8 mouse cellular contexts compared by ENCODE assay signal in genomic region chr7:47150420-47151061, GRCm38 (mm10). TPM values are rescaled to one million over a fixed set of nuclear protein-coding genes. Genes with fewer than 3 reads are reported as not detected.
DNase-seq lines count a peak whose midpoint lies in the region; ATAC-seq and TF ChIP-seq lines count a peak whose summit lies in the region.
"Had no signal": no experiment of that assay in that cellular context is flagged by ENCODE, and none has a peak within 500 bp of the region (broad histone marks: within the 10 kb centered on the region; RNA-seq: fewer than 3 reads in every experiment).

No protein-coding gene starts in this region.

- H3K9me3 ChIP-seq in forebrain, embryonic 11.5 days (ENCODE audit: control insufficient read depth, low read length) = no peaks in the 10 kb centered on the region
- no peaks in the 10 kb centered on the region for H3K9me3 ChIP-seq in intestine, embryonic 15.5 days
- no peaks in the 10 kb centered on the region for H3K9me3 ChIP-seq in lung, embryonic 14.5 days (ENCODE audit: low read depth, low read length)

- no peak overlapping the region for H3K27ac ChIP-seq in forebrain, embryonic 11.5 days (ENCODE audit: low read depth, low read length)
- H3K27ac ChIP-seq in intestine, embryonic 15.5 days = no peak overlapping the region
- H3K27ac ChIP-seq in lung, embryonic 14.5 days (ENCODE audit: low read depth) = no peak overlapping the region

- H3K9ac ChIP-seq in forebrain, embryonic 11.5 days (ENCODE audit: low read length) = no peak overlapping the region
- H3K9ac ChIP-seq in intestine, embryonic 15.5 days = no peak overlapping the region
- H3K9ac ChIP-seq in lung, embryonic 14.5 days = no peak overlapping the region

- no peaks in the 10 kb centered on the region for H3K36me3 ChIP-seq in forebrain, embryonic 11.5 days (ENCODE audit: control insufficient read depth, insufficient read depth, low read length)
- H3K36me3 ChIP-seq in intestine, embryonic 15.5 days = no peaks in the 10 kb centered on the region
- no peaks in the 10 kb centered on the region for H3K36me3 ChIP-seq in lung, embryonic 14.5 days (ENCODE audit: insufficient read depth)

- no peaks in the 10 kb centered on the region for H3K27me3 ChIP-seq in forebrain, embryonic 11.5 days (ENCODE audit: control insufficient read depth, insufficient read depth, low read length)
- H3K27me3 ChIP-seq in intestine, embryonic 15.5 days (replicated peaks) = 0 out of 2 replicates have a peak, but pooled peaks cover 5% of the 10 kb centered on the region
- H3K27me3 ChIP-seq in lung, embryonic 14.5 days (ENCODE audit: insufficient read depth, low read length) = no peaks in the 10 kb centered on the region

- no peak overlapping the region for H3K4me2 ChIP-seq in forebrain, embryonic 11.5 days (ENCODE audit: low read depth, low read length, severe bottlenecking)
- H3K4me2 ChIP-seq in intestine, embryonic 15.5 days (replicated peaks) = no peak overlapping the region
- peak overlapping the region; percentile 40; the same call in 1 of the 2 replicates for H3K4me2 ChIP-seq in lung, embryonic 14.5 days

- no peak overlapping the region for H3K4me3 ChIP-seq in forebrain, embryonic 11.5 days (ENCODE audit: low read depth, low read length)
- no peak overlapping the region for H3K4me3 ChIP-seq in intestine, embryonic 15.5 days (replicated peaks)
- H3K4me3 ChIP-seq in lung, embryonic 14.5 days (ENCODE audit: low read depth, low read length) = no peak overlapping the region

- peak; percentile 88 for TF ChIP-seq CTCF in lung, embryonic 14.5 days (IDR thresholded peaks at IDR 0.05; ENCODE audit: low read depth)

- no peaks in the 10 kb centered on the region for H3K4me1 ChIP-seq in forebrain, embryonic 11.5 days (replicated peaks; ENCODE audit: control insufficient read depth, insufficient read depth, low read length)
- no peaks in the 10 kb centered on the region for H3K4me1 ChIP-seq in intestine, embryonic 15.5 days (replicated peaks)
- H3K4me1 ChIP-seq in lung, embryonic 14.5 days (ENCODE audit: insufficient read depth) = no peaks in the 10 kb centered on the region

- peak; percentile 18 for DNase-seq in urinary bladder, postnatal 25 days (ENCODE audit: low spot score)
- DNase-seq in urinary bladder, adult 18-20 months (ENCODE audit: low spot score in 2 of 2) = no peak
- DNase-seq in brain, adult 2 months (ENCODE audit: low read depth, low spot score) = peak; percentile 71
- DNase-seq in forebrain, embryonic 11.5 days (ENCODE audit: low spot score) = no peak
- DNase-seq in lung, embryonic 14.5 days = peak; percentile 83

- 0 out of 2 replicates have a peak, but pooled peaks have one; percentile 5 for ATAC-seq in forebrain, embryonic 11.5 days (replicated peaks; ENCODE audit: low FRiP score)
- ATAC-seq in intestine, embryonic 15.5 days = peak; percentile 75
- ATAC-seq in lung, embryonic 14.5 days (ENCODE audit: insufficient read depth) = peak; percentile 73
- ATAC-seq in neutrophil, adult 5-6 weeks (ENCODE audit: extremely low read depth, insufficient number of reproducible peaks, low FRiP score, poor library complexity, severe bottlenecking) = peak; percentile 55

- WGBS in forebrain, embryonic 11.5 days = 19% methylated on average over 11 of the region's 11 CpGs
- WGBS in intestine, embryonic 15.5 days = 13% methylated on average over 11 of the region's 11 CpGs
- 14% methylated on average over 11 of the region's 11 CpGs for WGBS in lung, embryonic 14.5 days

RNA-seq across cellular contexts. Expression of gene Ptpn5, which starts 17.1 kb away (rescaled TPM):
- 14.9 and 15.3 TPM in 2 replicates for polyA plus RNA-seq in forebrain, embryonic 11.5 days (2014; fragmentation: Nextera tagmentation; extraction: Ambion mirVana)
- 1.8 and 2.0 TPM in 2 replicates for polyA plus RNA-seq in intestine, embryonic 15.5 days (2015; fragmentation: Nextera tagmentation; extraction: Ambion mirVana)
- polyA plus RNA-seq in lung, embryonic 14.5 days (2014; fragmentation: Nextera tagmentation; extraction: Ambion mirVana) = 6.9 and 7.0 TPM in 2 replicates
- total RNA-seq in neutrophil, adult 5-6 weeks (2017) = not detected in 2 replicates

RNA-seq across cellular contexts. Expression of gene Mrgpra6, which starts 54.2 kb away (rescaled TPM):
- polyA plus RNA-seq in forebrain, embryonic 11.5 days (2014; fragmentation: Nextera tagmentation; extraction: Ambion mirVana) = not detected in 2 replicates
- polyA plus RNA-seq in intestine, embryonic 15.5 days (2015; fragmentation: Nextera tagmentation; extraction: Ambion mirVana) = not detected in 2 replicates
- polyA plus RNA-seq in lung, embryonic 14.5 days (2014; fragmentation: Nextera tagmentation; extraction: Ambion mirVana) = not detected in 2 replicates
- total RNA-seq in neutrophil, adult 5-6 weeks (2017) = not detected in 2 replicates
- polyA plus RNA-seq: gonadal fat pad, adult 2 months had no signal

Comparison
In these comparisons a context has a peak if more than half of its experiments do, and no peak if none do; other contexts are left out.
1. DNase-seq: peak in urinary bladder, postnatal 25 days (single experiment), brain, adult 2 months (single experiment) and lung, embryonic 14.5 days (single experiment); none in urinary bladder, adult 18-20 months (0 of 2) and forebrain, embryonic 11.5 days (single experiment).
2. ATAC-seq: peak in every context shown above with its lines; median percentile 75 in intestine, embryonic 15.5 days; 73 in lung, embryonic 14.5 days; 55 in neutrophil, adult 5-6 weeks; 5 in forebrain, embryonic 11.5 days.